Mouse (Mus musculus): ENCODE measurements around the gene A630095N17Rik.

DNA sequence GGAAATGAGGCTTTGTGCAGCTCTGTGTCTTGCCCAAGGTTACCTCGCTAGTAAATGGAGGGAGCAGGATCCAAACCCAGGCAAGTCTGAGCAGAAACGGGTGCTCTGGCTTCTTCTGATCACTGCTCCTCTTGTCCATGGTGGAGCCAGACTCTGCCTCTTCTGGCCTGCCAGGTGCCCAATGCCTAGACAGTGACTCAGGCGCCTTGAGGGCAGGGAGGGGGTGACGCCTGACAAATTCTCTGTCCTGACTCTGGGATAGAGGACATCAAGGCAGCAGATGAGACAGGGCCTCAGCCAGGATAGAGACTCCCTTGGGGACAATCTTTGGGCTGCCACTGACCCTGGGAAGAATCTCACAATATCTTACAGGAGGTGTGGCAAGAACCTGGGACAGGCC lies 678 bp downstream of the A630095N17Rik start:
- TF ChIP-seq POLR2A (IDR thresholded peaks at IDR 0.05; ENCODE audit: borderline replicate concordance, insufficient read depth, low read length) = no peak
- no peak for TF ChIP-seq CTCF (IDR thresholded peaks at IDR 0.05; ENCODE audit: borderline replicate concordance, insufficient read depth, low read depth, low read length)
